25 mouse cellular contexts compared by ENCODE assay signal in the genomic region with DNA sequence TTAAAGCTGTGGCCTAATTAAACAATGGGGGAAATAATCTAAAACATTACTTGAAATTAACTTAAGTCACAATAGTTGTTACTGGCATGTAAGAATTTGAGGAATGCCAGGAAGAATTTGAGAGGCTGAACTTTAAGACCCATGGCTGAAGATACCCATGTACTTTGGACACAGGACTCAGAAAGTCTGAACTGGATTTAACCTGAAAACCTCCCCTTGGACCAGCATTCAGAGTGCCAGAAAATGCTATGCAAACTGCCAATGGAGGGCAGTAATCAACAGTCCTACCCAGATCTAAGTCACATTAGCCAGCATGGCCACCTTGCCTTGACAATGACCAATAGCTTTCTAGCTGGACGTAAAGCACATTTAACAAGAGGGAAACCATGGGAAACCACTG. TPM values are rescaled to one million over a fixed set of nuclear protein-coding genes. Genes with fewer than 3 reads are reported as not detected.
A peak's percentile ranks its signal among the peaks of the same experiment; 100 is the strongest.
DNase-seq lines count a peak whose midpoint lies in the region; ATAC-seq lines count a peak whose summit lies in the region.
"Had no signal": no experiment of that assay in that cellular context is flagged by ENCODE, and none has a peak within 500 bp of the region (broad histone marks: within the 10 kb centered on the region; RNA-seq: fewer than 3 reads in every experiment).

No protein-coding gene starts in this region.

- WGBS in kidney, embryonic 15.5 days, result 83% methylated on average over 1 of the region's 1 CpGs

- H3K27me3 ChIP-seq in kidney, embryonic 15.5 days, result no peaks in the 10 kb centered on the region
- H3K27me3 ChIP-seq: heart, embryonic 15.5 days; hindbrain, embryonic 15.5 days; limb, embryonic 12.5 days; midbrain, embryonic 15.5 days; neural tube, embryonic 12.5 days had no signal

- H3K4me1 ChIP-seq in kidney, embryonic 15.5 days, result peaks cover 2% of the 10 kb centered on the region; the same call in 1 of the 2 replicates
- H3K4me1 ChIP-seq: hindbrain, embryonic 15.5 days; limb, embryonic 12.5 days; midbrain, embryonic 15.5 days; neural tube, embryonic 12.5 days had no signal

- ATAC-seq in kidney, embryonic 15.5 days (replicated peaks; ENCODE audit: low FRiP score), result no peak
- ATAC-seq: forebrain, postnatal 0 days; liver, postnatal 0 days; lung, postnatal 0 days; midbrain, embryonic 15.5 days had no signal

- DNase-seq in kidney, adult 18-20 months, result peak; percentile 36
- peak; percentile 9 for DNase-seq in adipocyte (ENCODE audit: low spot score)
- peak; percentile 21 for DNase-seq in kidney, postnatal 10 days
- DNase-seq in cerebellum, postnatal 14 days, result no peak
- no peak for DNase-seq in layer of hippocampus, adult 11-12 months (ENCODE audit: low spot score)
- no peak for DNase-seq in embryo, embryonic 10 days (ENCODE audit: low spot score)
- DNase-seq: adrenal gland, postnatal 10 days; B cell, adult 2 months; cerebellum, adult 2 months; forebrain, postnatal 0 days; gastrocnemius, postnatal 36 days; liver, postnatal 0 days; retina, postnatal 1 day; right cerebral cortex, postnatal 25 days; spleen, adult 18-20 months; thymus, postnatal 14 days had no signal

- peaks cover 65% of the 10 kb centered on the region for H3K36me3 ChIP-seq in kidney, embryonic 15.5 days
- H3K36me3 ChIP-seq: hindbrain, embryonic 15.5 days; midbrain, embryonic 15.5 days had no signal

- H3K27ac ChIP-seq in kidney, embryonic 15.5 days, result no peak overlapping the region
- H3K27ac ChIP-seq: heart, embryonic 15.5 days; hindbrain, embryonic 15.5 days; limb, embryonic 12.5 days; macrophage; midbrain, embryonic 15.5 days; neural tube, embryonic 12.5 days had no signal

- no peak overlapping the region for H3K4me2 ChIP-seq in kidney, embryonic 15.5 days
- H3K4me2 ChIP-seq: heart, embryonic 15.5 days; hindbrain, embryonic 15.5 days; limb, embryonic 12.5 days; liver, embryonic 11.5 days; midbrain, embryonic 15.5 days; neural tube, embryonic 12.5 days had no signal

- no peak overlapping the region for H3K9ac ChIP-seq in kidney, embryonic 15.5 days
- H3K9ac ChIP-seq: forebrain, postnatal 0 days; heart, embryonic 15.5 days; hindbrain, embryonic 15.5 days; limb, embryonic 12.5 days; liver, postnatal 0 days; midbrain, embryonic 15.5 days; neural tube, embryonic 12.5 days had no signal

- H3K4me3 ChIP-seq in kidney, embryonic 15.5 days (replicated peaks), result no peak overlapping the region
- H3K4me3 ChIP-seq: heart, embryonic 15.5 days; hindbrain, embryonic 15.5 days; limb, embryonic 12.5 days; midbrain, embryonic 15.5 days; neural tube, embryonic 12.5 days had no signal

- H3K9me3 ChIP-seq in kidney, embryonic 15.5 days (replicated peaks), result no peaks in the 10 kb centered on the region
- H3K9me3 ChIP-seq: heart, embryonic 15.5 days; hindbrain, embryonic 15.5 days; limb, embryonic 12.5 days; midbrain, embryonic 15.5 days; neural tube, embryonic 12.5 days had no signal

RNA-seq across cellular contexts. Expression of a gene that starts 26.4 kb away (rescaled TPM):
- 36.9 and 39.4 TPM in 2 replicates for polyA plus RNA-seq in kidney, embryonic 15.5 days (2015; fragmentation: Nextera tagmentation; extraction: Ambion mirVana)

Comparison
In these comparisons a context has a peak if more than half of its experiments do, and no peak if none do; other contexts are left out.
1. DNase-seq: peak in kidney, adult 18-20 months (single experiment), adipocyte (single experiment) and kidney, postnatal 10 days (single experiment); none in cerebellum, postnatal 14 days (0 of 2), layer of hippocampus, adult 11-12 months (single experiment) and embryo, embryonic 10 days (single experiment).